Mouse (Mus musculus) megakaryocyte, embryonic 14.5 days (primary cell): ENCODE results near the gene Fsip1. TPM values are rescaled to one million over a fixed set of nuclear protein-coding genes. Genes with fewer than 3 reads are reported as not detected.

Experiments
- H3K27me3 ChIP-seq: replicated peaks from 2 replicates; pipeline ENCODE3; 2012; ENCODE audit warnings: inconsistent platforms
- H3K36me3 ChIP-seq: replicated peaks from 2 replicates; pipeline ENCODE3; 2012; ENCODE audit warnings: low read length, inconsistent platforms, mixed read lengths
- H3K4me1 ChIP-seq: 2 replicates; pipeline ENCODE4 v1.6.1; 2012; ENCODE audit warnings: inconsistent platforms
- H3K4me3 ChIP-seq: replicated peaks from 2 replicates; pipeline ENCODE3; 2012; ENCODE audit warnings: moderate library complexity, mild to moderate bottlenecking, inconsistent platforms
- H3K9me3 ChIP-seq: 2 replicates; pipeline ENCODE4 v1.6.1; 2012; ENCODE audit warnings: inconsistent platforms
- FLI1 ChIP-seq: IDR thresholded peaks from 2 replicates; pipeline ENCODE4 v1.6.1; 2012; ENCODE audit warnings: low read length, inconsistent platforms, mixed read lengths
- GATA1 ChIP-seq: IDR thresholded peaks from 3 replicates; pipeline ENCODE4 v1.6.1; 2012; ENCODE audit warnings: mixed read lengths, low read length, inconsistent platforms, borderline replicate concordance
- polyA plus RNA-seq: library from polyadenylated mRNA; stranded (reverse); fragments of >175 nt; gene quantifications from 2 replicates; pipeline ENCODE4 v1.2.3, GENCODE M21; 2012; ENCODE audit warnings: low replicate concordance; ENCODE audit not compliant: insufficient read depth

Fsip1 gene
- polyA plus RNA-seq, 1 experiment, result not detected

- no peak for TF ChIP-seq FLI1
- TF ChIP-seq GATA1, result no peak
- H3K36me3 ChIP-seq, result peaks cover 68% of the 10 kb centered on the region
- H3K27me3 ChIP-seq, result no peaks in the 10 kb centered on the region
- H3K4me3 ChIP-seq, result peak overlapping the region; percentile 95
- peaks cover 71% of the 10 kb centered on the region for H3K4me1 ChIP-seq
- no peaks in the 10 kb centered on the region for H3K9me3 ChIP-seq
Measured at GRCm38 (mm10) chr2:118112438-118112837, 144.3 kb downstream of the Fsip1 start.

- Histone ChIP-seq H3K27me3 (no peaks in the 10 kb centered on the region), H3K9me3 (no peaks in the 10 kb centered on the region), H3K4me1 (peaks cover 71% of the 10 kb centered on the region), H3K36me3 (peaks cover 68% of the 10 kb centered on the region), H3K4me3 (peak within 1 kb of the TSS; percentile 95)
- no peak for TF ChIP-seq FLI1
- TF ChIP-seq GATA1, result no peak
Measured at GRCm38 (mm10) chr2:118111488-118112131, 145.2 kb downstream of the Fsip1 start, which contains the start of gene Thbs1. Gene Thbs1 (plus strand): TSS chr2:118111876.

GRCm38 (mm10) chr2:118111116-118111487, 145.7 kb downstream of the Fsip1 start:
- H3K9me3 ChIP-seq, result no peaks in the 10 kb centered on the region
- H3K27me3 ChIP-seq, result no peaks in the 10 kb centered on the region
- peak overlapping the region; percentile 95 for H3K4me3 ChIP-seq
- H3K36me3 ChIP-seq, result peaks cover 68% of the 10 kb centered on the region
- peaks cover 70% of the 10 kb centered on the region for H3K4me1 ChIP-seq
- TF ChIP-seq GATA1, result no peak
- no peak for TF ChIP-seq FLI1

GRCm38 (mm10) chr2:118110225-118110915, 146.4 kb downstream of the Fsip1 start:
- Histone ChIP-seq H3K27me3 (no peaks in the 10 kb centered on the region), H3K4me1 (peaks cover 70% of the 10 kb centered on the region), H3K9me3 (no peaks in the 10 kb centered on the region), H3K36me3 (peaks cover 68% of the 10 kb centered on the region), H3K4me3 (peak overlapping the region; percentile 95)
- TF ChIP-seq GATA1, result no peak

GRCm38 (mm10) chr2:118102169-118102568, 154.6 kb downstream of the Fsip1 start:
- H3K36me3 ChIP-seq, result peaks cover 75% of the 10 kb centered on the region
- no peaks in the 10 kb centered on the region for H3K9me3 ChIP-seq
- H3K27me3 ChIP-seq, result no peaks in the 10 kb centered on the region
- H3K4me3 ChIP-seq, result no peak overlapping the region
- TF ChIP-seq GATA1, result no peak
- TF ChIP-seq FLI1, result no peak
- peaks cover 68% of the 10 kb centered on the region for H3K4me1 ChIP-seq

GRCm38 (mm10) chr2:118099104-118099503, 157.7 kb downstream of the Fsip1 start:
- peaks cover 78% of the 10 kb centered on the region for H3K36me3 ChIP-seq
- no peak overlapping the region for H3K4me3 ChIP-seq
- H3K4me1 ChIP-seq, result peaks cover 64% of the 10 kb centered on the region
- H3K9me3 ChIP-seq, result no peaks in the 10 kb centered on the region
- no peaks in the 10 kb centered on the region for H3K27me3 ChIP-seq
- TF ChIP-seq FLI1 (no peak), GATA1 (no peak)

- peaks cover 87% of the 10 kb centered on the region for H3K36me3 ChIP-seq
- TF ChIP-seq GATA1 (no peak), FLI1 (no peak)
- peaks cover 86% of the 10 kb centered on the region for H3K4me1 ChIP-seq
- no peak overlapping the region for H3K4me3 ChIP-seq
- H3K9me3 ChIP-seq, result no peaks in the 10 kb centered on the region
- no peaks in the 10 kb centered on the region for H3K27me3 ChIP-seq
Measured at GRCm38 (mm10) chr2:118091226-118091625, 165.5 kb downstream of the Fsip1 start.

GRCm38 (mm10) chr2:118087044-118087726, 169.6 kb downstream of the Fsip1 start:
- Histone ChIP-seq H3K4me1 (peaks cover 83% of the 10 kb centered on the region), H3K36me3 (peaks cover 89% of the 10 kb centered on the region), H3K9me3 (no peaks in the 10 kb centered on the region), H3K4me3 (no peak overlapping the region), H3K27me3 (no peaks in the 10 kb centered on the region)
- no peak for TF ChIP-seq GATA1

- TF ChIP-seq FLI1, result no peak
- TF ChIP-seq GATA1, result no peak
- Histone ChIP-seq H3K27me3 (no peaks in the 10 kb centered on the region), H3K9me3 (no peaks in the 10 kb centered on the region), H3K4me3 (no peak overlapping the region), H3K36me3 (peaks cover 91% of the 10 kb centered on the region), H3K4me1 (peaks cover 83% of the 10 kb centered on the region)
Measured at GRCm38 (mm10) chr2:118085647-118086046, 171.1 kb downstream of the Fsip1 start.

GRCm38 (mm10) chr2:118084693-118085092, 172.1 kb downstream of the Fsip1 start:
- Histone ChIP-seq H3K9me3 (no peaks in the 10 kb centered on the region), H3K4me3 (no peak overlapping the region), H3K27me3 (no peaks in the 10 kb centered on the region), H3K4me1 (peaks cover 86% of the 10 kb centered on the region), H3K36me3 (peaks cover 92% of the 10 kb centered on the region)
- TF ChIP-seq GATA1, result no peak
- no peak for TF ChIP-seq FLI1
